Mouse (Mus musculus) embryonic facial prominence, embryonic 14.5 days (tissue): Measurements from ENCODE around the gene Vash1. TPM values are rescaled to one million over a fixed set of nuclear protein-coding genes. Genes with fewer than 3 reads are reported as not detected.

Experiments
- polyA plus RNA-seq: library from polyadenylated mRNA; unstranded; fragments of >200 nt; fragmentation: Nextera tagmentation; extraction: Ambion mirVana; gene quantifications from 2 replicates; pipeline ENCODE4 v1.2.1, GENCODE M21; 2014

The Vash1 gene
- polyA plus RNA-seq, 1 experiment from 2014 or later = 11.0 TPM

Other genes starting within 250 kb of the Vash1 start
- 12.9 TPM in 2 replicates for gene Angel1, start 47.8 kb downstream of the Vash1 start, polyA plus RNA-seq
- gene Lrrc74a, start 55.7 kb downstream of the Vash1 start, polyA plus RNA-seq = not detected in 2 replicates
- 33.5 and 33.8 TPM in 2 replicates for gene Irf2bpl, start 206.1 kb downstream of the Vash1 start, polyA plus RNA-seq